Mouse (Mus musculus) retina, embryonic 14.5 days (tissue): ENCODE results near the gene Rpl10-ps3.

Experiments
- DNase-seq: peaks from one replicate; pipeline ENCODE4 v3.0.0-alpha.2; 2015; ENCODE audit warnings: low spot score

Gene Rpl10-ps3

DNA sequence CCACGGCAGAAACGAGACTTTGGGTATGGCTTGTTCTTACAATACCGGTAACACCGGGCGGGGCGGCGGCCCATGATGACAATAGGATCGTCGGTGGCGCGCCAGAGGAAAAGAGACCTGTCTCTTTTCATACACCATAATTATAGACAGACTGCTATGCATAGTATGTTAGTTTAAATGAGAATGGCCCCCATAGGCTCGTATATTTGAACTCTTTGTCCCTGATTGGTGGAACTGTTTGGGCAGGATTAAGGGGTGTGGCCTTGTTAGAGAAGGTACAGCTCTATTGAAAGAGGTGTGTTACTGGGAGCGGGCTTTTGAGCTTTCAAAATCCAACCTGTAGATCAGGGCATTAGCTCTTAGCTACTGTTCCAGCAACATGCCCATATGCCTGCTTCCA, at the start of gene Rpl10-ps3:
TSS of gene Rpl10-ps3 (minus strand) at position 101 of the 400 bp plus-strand sequence.
- DNase-seq: no peak

DNA sequence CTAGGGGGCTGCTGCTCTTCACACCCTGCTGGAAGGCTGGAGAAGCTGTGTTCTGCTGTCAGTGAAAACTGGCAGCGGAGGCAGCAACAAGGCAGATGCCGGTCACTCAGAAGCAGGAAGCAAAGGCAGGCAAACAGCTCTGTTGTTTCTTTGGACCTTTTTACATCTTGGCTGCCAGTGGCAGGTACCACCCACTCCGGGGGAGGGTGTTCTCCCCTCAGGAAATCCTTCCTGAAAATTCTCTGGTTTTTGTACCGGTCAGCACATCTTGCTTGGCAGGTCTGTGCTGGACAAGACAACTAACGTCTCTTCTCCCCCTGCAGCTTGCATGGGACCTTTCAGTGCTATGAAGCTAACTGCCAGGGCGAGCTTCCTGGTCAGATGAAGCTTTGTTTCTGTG, 30.8 kb upstream of the Rpl10-ps3 start:
- DNase-seq: no peak

GRCm38 (mm10) chr9:50374666-50375065, 29.9 kb upstream of the Rpl10-ps3 start:
- DNase-seq: no peak

DNA sequence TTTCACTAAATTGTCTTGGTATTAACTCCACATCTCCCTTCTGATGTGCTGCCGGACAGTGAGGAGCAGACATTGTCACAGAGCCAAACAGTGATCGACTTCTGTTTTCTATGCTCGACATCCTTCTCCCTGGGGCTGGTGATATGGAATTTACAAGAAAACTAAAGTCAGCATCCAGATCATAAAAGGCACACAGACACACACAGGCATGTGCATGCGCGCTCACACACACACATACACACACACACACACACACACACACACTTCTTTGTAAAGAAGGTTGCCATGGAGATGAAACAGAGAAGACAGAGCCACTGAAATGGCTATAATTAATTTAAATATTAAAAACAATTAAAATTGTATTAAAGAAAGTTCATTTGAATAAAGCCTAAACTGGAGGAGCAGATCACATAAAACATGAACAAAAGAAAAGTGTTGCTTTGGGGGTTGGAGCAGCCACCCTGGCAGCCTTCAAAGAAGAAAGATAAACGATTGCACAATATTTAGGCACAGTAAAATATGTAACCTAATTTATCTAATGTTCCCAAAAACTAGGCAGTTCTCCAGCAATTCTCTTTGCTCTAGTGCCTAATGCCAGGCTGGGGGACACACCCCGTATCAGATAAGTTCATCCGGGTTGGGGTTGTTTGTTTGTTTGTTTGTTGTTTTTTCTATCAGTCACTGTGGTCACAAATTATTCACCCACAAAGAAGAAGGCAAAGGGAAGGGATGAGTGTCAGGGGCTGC, 24.0 kb upstream of the Rpl10-ps3 start:
- no peak for DNase-seq

DNA sequence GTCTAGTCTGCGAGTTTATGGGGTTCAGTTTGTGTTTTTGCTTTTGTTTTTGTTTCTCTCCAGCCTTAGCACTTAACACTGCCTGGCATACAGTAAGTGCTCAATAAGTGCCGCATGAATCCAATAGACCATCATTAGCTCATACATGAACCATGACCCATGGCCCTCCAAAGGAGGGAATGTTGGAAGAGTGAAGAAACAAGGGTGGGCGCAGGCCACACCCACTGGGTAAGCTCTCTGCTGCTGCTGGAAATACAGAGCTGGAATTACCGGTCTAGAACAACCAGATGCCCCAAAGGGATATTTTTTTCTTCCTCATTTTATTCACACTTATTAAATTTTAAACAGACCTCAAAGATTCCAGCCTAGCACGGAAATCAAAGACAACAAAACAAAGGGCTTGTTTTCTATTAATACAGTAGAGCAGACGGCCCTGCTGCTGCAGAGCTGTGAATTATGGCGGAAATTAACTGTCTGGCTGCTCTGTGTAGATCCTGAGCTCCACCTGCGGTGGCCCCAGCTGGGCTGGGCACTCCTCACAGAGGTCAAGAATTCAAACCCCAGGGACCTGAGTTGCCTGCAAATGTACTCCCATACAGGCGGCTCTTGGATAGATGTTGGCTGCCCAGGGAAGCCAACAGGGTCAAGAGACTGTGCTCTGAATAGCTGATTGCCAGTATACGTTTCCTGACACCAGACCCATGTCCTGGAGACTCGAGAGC, 20.5 kb upstream of the Rpl10-ps3 start:
- no peak for DNase-seq

DNA sequence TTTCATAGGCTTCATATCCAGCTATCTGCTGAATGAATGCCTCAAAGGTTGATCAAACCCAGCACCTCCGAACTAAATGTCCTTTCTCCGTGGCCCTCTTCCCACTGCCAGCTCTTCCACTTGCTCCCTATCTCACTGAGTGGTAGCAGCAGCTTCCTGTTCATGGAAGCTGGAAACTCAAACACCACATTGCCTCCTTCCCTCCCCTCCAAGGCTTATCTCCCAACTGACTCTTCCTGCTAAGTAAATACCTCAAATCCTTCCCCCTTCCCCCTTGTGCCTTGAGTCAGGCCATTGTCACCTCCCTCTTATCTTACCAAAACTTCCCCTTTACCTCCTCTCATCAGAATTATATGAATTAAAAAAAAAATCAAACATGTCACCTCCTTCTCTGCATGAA, 19.2 kb upstream of the Rpl10-ps3 start:
- DNase-seq: no peak

DNA sequence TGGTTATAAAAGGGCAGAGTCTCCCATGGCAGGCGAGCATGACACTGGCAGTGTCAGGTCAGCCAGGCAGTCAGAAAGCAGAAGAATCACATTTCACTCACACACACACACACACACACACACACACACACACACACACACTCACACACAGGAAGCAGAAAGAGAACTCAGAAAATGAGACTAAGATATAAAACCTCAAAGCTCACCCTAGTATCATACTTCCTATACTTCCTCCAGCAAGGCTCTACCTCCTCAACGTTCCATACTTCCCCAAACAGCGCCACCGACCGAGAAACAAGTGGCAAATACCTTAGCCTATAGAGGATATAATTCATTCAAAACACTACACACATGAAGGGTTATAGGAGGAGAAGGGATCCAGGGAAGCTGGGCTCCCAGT, 18.5 kb upstream of the Rpl10-ps3 start:
- no peak for DNase-seq

- no peak for DNase-seq
Observed at GRCm38 (mm10) chr9:50362556-50362955, 17.8 kb upstream of the Rpl10-ps3 start.

- DNase-seq: no peak
Observed at GRCm38 (mm10) chr9:50360370-50360769, 15.6 kb upstream of the Rpl10-ps3 start.

DNA sequence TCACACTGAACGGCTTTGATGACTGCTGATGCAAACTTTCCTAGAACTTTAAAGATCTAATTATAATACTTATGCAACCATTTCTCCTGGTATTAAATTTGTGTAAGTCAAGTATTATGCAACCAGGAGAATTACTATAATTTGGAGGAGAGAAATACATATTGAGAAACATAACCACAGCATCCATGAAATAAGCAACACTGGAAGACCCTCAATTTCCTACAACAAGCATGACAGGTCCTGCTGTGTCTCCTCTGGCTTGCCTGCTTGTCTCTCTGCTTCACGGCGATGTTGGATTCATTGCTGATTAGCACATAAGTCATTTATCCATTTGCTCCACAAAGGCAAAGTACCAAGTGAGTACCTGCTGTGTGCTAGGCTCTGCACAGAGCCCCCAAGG, 12.6 kb upstream of the Rpl10-ps3 start:
- no peak for DNase-seq

- DNase-seq: no peak
Observed at GRCm38 (mm10) chr9:50351746-50352145, 7.0 kb upstream of the Rpl10-ps3 start.

GRCm38 (mm10) chr9:50350571-50350970, 5.8 kb upstream of the Rpl10-ps3 start:
- no peak for DNase-seq

DNA sequence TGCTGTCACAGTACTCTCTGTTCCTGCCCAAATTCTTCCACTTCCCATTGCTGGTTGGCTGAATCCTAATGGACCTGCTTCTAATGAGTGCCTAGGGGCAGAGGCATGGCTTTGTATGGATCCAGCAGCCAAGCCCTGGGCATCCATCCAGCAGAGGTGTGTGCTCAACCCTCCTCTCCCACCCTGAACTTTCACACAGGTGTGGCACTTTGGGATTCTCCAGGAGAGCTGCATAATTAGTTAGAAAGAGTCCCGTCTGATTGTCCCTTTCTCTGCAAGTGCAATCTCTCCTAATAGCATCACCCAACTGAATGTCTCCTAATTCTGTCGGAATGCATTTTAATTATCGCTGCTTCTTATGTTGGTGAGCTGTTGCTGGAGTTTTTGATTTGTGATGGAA, 4.4 kb upstream of the Rpl10-ps3 start:
- DNase-seq: no peak

DNA sequence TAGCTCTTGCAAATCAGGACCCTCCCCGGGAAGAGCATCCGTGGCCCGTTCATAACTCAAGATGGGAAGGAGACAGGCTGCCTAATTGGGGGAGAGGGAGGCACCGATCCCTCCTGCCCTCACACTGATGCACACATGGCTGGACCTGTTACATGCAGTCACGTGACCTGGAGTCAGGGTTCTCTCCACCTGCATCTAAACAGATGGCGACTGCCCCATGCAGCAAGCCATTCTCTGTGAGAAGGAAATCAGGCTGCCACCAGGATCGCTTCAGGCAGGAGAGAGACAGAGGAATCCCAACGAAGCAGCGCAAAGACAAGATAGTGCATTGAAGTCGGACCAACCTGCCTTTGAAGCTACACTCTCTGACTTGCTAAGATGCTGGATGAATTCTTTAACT, 3.5 kb upstream of the Rpl10-ps3 start:
- peak; percentile 8 for DNase-seq

DNA sequence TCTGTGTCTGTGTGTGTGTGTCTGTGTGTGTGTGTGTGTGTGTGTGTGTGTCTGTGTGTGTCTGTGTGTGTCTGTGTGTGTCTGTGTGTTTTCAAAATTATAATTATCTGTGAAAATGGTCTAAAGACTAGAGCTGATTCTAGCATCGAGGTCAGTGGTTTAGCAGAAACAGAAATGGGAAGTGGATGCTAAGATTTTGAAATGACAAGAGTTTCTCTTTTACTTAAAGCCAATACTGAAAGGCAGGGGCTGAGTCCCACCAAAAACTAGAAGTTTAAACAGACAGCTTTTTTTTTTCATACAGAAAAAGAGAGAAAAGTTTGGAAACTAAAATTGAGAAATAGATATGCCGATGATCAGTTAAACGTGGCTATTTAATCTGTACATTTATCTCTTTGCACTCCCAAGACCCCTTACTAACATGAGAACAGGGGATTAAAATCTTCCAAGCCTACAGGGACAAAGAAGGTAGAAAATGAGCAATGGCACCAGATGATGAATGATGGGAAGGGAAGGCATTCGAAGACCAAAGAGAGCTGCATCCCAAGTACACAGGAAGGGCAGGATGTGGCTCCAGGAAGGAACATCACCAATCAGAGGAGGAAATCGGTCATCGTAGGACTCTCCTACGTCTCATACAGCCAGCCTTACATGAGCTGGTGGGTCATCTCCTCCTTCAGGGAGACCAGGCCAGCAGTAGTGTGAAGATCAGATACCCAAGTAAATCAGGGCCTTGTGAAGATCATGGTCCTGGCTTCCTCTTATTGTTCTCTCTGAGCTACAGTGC, 9.0 kb downstream of the Rpl10-ps3 start:
- DNase-seq: no peak

DNA sequence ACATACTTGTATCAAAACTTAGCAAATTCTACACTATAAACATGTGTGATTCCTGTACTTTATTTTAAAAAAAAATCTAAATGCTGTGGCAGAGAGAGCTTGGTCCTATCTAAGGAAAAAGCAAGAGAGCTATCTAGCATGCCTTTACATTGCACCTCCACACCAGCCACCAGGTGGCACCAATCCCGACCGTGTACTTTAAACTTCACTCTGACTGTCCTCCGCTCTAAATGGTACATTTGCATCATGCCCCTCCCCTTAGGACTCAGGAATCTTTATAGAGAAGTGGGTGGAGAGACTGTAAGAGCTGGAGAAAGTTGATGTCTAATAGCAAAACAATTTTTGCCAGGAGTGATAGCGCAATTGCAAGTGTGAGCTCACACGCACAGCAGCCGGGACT, 11.4 kb downstream of the Rpl10-ps3 start:
- peak; percentile 84 for DNase-seq

DNA sequence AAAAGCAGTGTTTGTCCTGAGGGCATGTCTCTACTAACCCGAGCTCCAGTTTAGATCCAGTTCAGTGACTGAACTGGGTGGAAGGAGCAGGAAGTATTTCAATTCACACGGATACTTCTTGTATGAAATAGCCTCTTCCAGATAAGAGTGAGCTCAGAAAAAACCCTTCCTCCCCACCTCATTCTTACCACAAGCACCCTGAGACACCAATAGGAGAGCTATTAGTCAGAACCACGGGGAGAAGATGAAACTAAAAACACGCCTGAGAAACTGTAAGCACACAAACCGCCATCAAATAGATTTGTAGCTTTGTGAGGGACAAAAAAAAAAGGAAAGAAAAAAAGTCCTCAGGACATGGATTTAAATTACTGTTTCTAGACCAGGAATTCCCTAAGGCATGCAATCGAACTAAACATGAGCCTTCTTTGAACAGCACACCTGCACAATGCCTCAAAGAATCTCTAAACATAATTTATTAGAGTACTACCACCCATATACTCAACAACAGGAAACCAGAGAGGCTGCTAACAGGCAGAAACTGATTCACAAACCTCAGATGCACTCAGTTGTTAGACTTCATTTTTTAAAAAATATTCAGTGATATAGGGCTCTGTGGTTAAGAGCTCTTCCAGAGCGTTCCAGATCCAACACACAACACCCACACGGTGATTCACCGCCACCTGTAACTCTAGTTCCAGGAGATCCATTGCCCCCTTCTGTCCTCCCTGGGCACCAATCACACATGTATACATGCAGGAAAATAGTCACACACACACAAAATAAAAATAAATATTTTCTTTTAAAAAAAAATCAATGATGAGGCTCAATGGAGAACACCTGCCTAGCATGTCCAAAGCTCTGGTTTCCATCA, 20.2 kb downstream of the Rpl10-ps3 start:
- DNase-seq: no peak

GRCm38 (mm10) chr9:50320729-50321128, 24.0 kb downstream of the Rpl10-ps3 start:
- DNase-seq: no peak

DNA sequence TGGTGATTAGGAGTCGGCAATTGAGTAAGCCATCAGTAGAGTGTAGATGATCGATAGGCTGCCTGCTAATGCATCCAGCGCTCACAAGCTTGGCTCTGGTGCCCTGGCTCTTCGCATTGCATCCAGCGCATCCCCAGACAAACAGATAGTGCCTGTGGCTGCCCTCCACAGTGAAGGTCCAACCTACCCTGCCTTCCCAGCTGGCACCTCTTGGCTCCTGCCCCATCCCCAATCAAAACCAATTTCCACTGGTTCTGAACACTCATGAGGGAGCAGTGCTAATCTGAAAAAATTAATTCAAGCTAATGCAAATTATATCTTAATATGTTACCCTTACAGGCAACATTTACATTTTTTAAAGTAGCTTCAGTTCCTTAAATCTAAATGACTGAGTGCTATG, 25.3 kb downstream of the Rpl10-ps3 start:
- no peak for DNase-seq

GRCm38 (mm10) chr9:50317299-50317698, 27.5 kb downstream of the Rpl10-ps3 start:
- DNase-seq: no peak

DNA sequence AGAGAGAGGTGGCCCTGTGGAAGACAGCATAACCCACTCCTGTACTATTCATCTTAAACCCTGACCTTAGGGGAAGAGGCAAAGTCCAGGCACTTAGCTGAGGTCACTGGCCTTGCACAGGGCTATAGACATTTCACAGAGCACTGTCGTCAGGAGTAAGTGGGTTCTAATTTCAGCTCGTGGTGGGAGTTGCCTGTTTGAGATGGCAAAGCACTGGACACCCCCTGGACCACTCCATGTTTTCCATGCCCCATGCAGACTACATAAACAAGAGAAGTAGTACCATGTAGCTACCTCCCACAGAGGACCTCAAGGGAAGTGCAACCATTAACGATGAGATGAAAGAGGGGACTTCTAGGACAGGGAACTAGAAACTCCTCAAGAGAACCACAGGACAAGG, 29.1 kb downstream of the Rpl10-ps3 start:
- no peak for DNase-seq

DNA sequence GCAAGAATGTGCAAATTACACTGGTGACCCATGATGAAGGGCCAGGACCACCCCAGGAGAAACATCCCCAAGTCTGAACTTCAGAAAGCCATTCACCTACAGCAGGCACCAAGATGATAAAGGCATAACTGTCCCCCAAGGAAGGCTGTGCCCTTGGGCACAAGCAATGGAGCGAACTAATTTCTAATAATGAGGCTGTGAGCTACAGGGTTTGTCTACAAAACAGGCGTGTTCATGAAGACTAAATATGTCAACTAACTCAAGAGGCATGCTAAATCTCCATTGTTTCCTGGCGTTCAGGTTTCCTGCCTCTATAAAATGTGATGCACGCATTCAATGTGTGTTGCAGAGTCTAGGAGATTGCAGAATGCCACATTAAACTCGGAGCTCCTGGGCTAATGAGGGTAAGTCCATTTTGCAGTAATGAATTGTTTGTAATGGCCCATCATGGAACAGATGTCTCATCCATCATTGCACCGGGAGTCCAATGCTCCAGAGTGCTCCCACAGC, 33.7 kb downstream of the Rpl10-ps3 start:
- peak; percentile 85 for DNase-seq
